11 mouse cellular contexts compared by ENCODE assay signal in the genomic region with DNA sequence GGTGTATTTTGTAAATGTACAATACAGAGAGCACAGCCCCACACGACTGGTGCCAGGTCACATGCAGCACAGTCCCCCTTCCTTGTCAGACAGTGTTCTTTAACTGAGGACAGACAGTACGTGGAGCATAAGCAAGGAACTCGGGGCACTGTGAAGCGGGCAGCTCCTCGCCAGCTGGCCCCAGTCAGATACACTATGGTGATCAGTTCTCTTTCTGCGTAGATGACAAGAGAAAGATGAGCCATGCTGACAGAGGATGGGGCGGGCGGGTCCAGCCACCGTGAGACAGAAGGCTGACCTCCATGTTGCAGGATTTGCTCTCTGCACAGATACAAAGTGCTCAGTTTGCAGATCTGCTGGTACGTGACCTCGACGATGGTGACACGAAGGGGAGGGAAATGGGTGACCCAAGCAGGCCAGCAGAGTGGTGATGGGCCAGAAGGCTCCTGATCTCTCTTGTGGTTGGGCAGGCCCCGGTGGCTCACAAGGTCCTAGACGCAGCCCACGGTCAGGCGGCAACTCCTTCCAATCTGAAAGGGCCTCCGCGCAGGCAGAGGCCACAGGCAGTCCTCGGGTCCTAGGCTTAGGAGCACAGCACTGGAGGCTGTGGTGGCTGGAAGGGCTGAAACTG. TPM values are rescaled to one million over a fixed set of nuclear protein-coding genes. Genes with fewer than 3 reads are reported as not detected.
DNase-seq lines count a peak whose midpoint lies in the region; ATAC-seq and TF ChIP-seq lines count a peak whose summit lies in the region.
"Had no signal": no experiment of that assay in that cellular context is flagged by ENCODE, and none has a peak within 500 bp of the region (broad histone marks: within the 10 kb centered on the region; RNA-seq: fewer than 3 reads in every experiment).

No protein-coding gene starts in this region.

- H3K4me3 ChIP-seq in kidney, embryonic 16.5 days (ENCODE audit: low read length) = no peak overlapping the region
- no peak overlapping the region for H3K4me3 ChIP-seq in hindbrain, embryonic 13.5 days
- H3K4me3 ChIP-seq in thymus, adult 2 months (ENCODE audit: control insufficient read depth, insufficient read depth, low read length) = no peak overlapping the region
- H3K4me3 ChIP-seq: neural tube, embryonic 12.5 days had no signal

- peaks cover 12% of the 10 kb centered on the region for H3K36me3 ChIP-seq in kidney, embryonic 16.5 days (ENCODE audit: insufficient read depth, low read length)
- peaks cover 51% of the 10 kb centered on the region for H3K36me3 ChIP-seq in hindbrain, embryonic 13.5 days
- no peaks in the 10 kb centered on the region for H3K36me3 ChIP-seq in thymus, adult 2 months (ENCODE audit: control insufficient read depth, insufficient read depth, low read length)

- peak; percentile 29 to 40 for DNase-seq in cerebellum, postnatal 10 days
- DNase-seq in cerebellum, adult 11 months = no peak
- no peak for DNase-seq in kidney, postnatal 36 days
- peak; percentile 24 for DNase-seq in lung, postnatal 25 days (ENCODE audit: low spot score)
- no peak for DNase-seq in thymus, adult 2 months
- DNase-seq in gastrocnemius, postnatal 4 days (ENCODE audit: low spot score in 2 of 2) = no peak
- DNase-seq: cerebellum, adult 18-20 months; gastrocnemius, postnatal 36 days had no signal

- no peak for TF ChIP-seq POLR2A in thymus, adult 2 months (IDR thresholded peaks at IDR 0.05; ENCODE audit: control insufficient read depth, extremely low read depth, insufficient read depth, low read length, poor library complexity)

- peaks cover 38% of the 10 kb centered on the region for H3K4me1 ChIP-seq in kidney, embryonic 16.5 days (ENCODE audit: insufficient read depth, low read length)
- H3K4me1 ChIP-seq in hindbrain, embryonic 13.5 days (replicated peaks) = peaks cover 12% of the 10 kb centered on the region
- no peaks in the 10 kb centered on the region for H3K4me1 ChIP-seq in thymus, adult 2 months (replicated peaks; ENCODE audit: control insufficient read depth, insufficient read depth, low read length)

- TF ChIP-seq CTCF in thymus, adult 2 months (IDR thresholded peaks at IDR 0.05; ENCODE audit: borderline replicate concordance, control insufficient read depth, extremely low read depth, insufficient read depth, low read length, poor library complexity) = no peak

- no peak overlapping the region for H3K4me2 ChIP-seq in kidney, embryonic 16.5 days (replicated peaks; ENCODE audit: low read depth, low read length)
- H3K4me2 ChIP-seq in hindbrain, embryonic 13.5 days = no peak overlapping the region
- H3K4me2 ChIP-seq: neural tube, embryonic 12.5 days had no signal

- no peak overlapping the region for H3K9ac ChIP-seq in kidney, embryonic 16.5 days (replicated peaks; ENCODE audit: low read length)
- 0 out of 2 replicates have a peak overlapping the region, but pooled peaks have one; percentile 13 for H3K9ac ChIP-seq in hindbrain, embryonic 13.5 days
- H3K9ac ChIP-seq: neural tube, embryonic 12.5 days had no signal

- peak; percentile 61 for ATAC-seq in kidney, embryonic 16.5 days (ENCODE audit: low FRiP score, low TSS enrichment)
- no peak for ATAC-seq in hindbrain, embryonic 13.5 days (ENCODE audit: low FRiP score)

- no peaks in the 10 kb centered on the region for H3K9me3 ChIP-seq in kidney, embryonic 16.5 days (ENCODE audit: low read length)
- no peaks in the 10 kb centered on the region for H3K9me3 ChIP-seq in hindbrain, embryonic 13.5 days
- H3K9me3 ChIP-seq: neural tube, embryonic 12.5 days had no signal

- peak overlapping the region; percentile 60 for H3K27ac ChIP-seq in kidney, embryonic 16.5 days (ENCODE audit: low read length)
- peak overlapping the region; percentile 35; the same call in 1 of the 2 replicates for H3K27ac ChIP-seq in hindbrain, embryonic 13.5 days
- H3K27ac ChIP-seq in thymus, adult 2 months (ENCODE audit: control insufficient read depth, insufficient read depth, low read length) = no peak overlapping the region
- H3K27ac ChIP-seq: neural tube, embryonic 12.5 days had no signal

- no peaks in the 10 kb centered on the region for H3K27me3 ChIP-seq in kidney, embryonic 16.5 days (ENCODE audit: insufficient read depth, low read length)
- no peaks in the 10 kb centered on the region for H3K27me3 ChIP-seq in hindbrain, embryonic 13.5 days
- H3K27me3 ChIP-seq in thymus, adult 2 months (ENCODE audit: control insufficient read depth, insufficient read depth, low read length) = no peaks in the 10 kb centered on the region
- H3K27me3 ChIP-seq: neural tube, embryonic 12.5 days had no signal

- 60% methylated on average over 20 of the region's 20 CpGs for WGBS in kidney, embryonic 16.5 days
- WGBS in hindbrain, embryonic 13.5 days = 81% methylated on average over 20 of the region's 20 CpGs
- 95% methylated on average over 20 of the region's 20 CpGs for WGBS in thymus, adult 2 months

RNA-seq across cellular contexts. Expression of gene Slc41a3, which starts 56.0 kb away (rescaled TPM):
- 6.7 and 7.2 TPM in 2 replicates for polyA plus RNA-seq in kidney, embryonic 16.5 days (2015; fragmentation: Nextera tagmentation; extraction: Ambion mirVana)
- 5.1 and 5.5 TPM in 2 replicates for polyA plus RNA-seq in hindbrain, embryonic 13.5 days (2015; fragmentation: Nextera tagmentation; extraction: Ambion mirVana)
- 9.6 and 12.3 TPM in 2 replicates for polyA plus RNA-seq in thymus, adult 2 months (2012; rRNA removed)
- total RNA-seq in gastrocnemius, postnatal 4 days (2021) = 10 to 100 TPM; 21.6 to 25.0 TPM

Comparison
In these comparisons a context has a peak if more than half of its experiments do, and no peak if none do; other contexts are left out.
1. DNase-seq: peak in cerebellum, postnatal 10 days (2 of 2) and lung, postnatal 25 days (single experiment); none in cerebellum, adult 11 months (single experiment), kidney, postnatal 36 days (0 of 2), thymus, adult 2 months (single experiment) and gastrocnemius, postnatal 4 days (0 of 2).